Mouse (Mus musculus) mouse trophoblast stem cell (cell line): ENCODE results near the gene Atf7ip2.
"Not testable (repeated sequence)": the region's sequence is repeated elsewhere in the genome, so short reads cannot be mapped to it uniquely, and the experiment has no call there.

Source experiments
- in situ Hi-C, 2 experiments: fragments of 300-500 bp; cut with MseI, MboI; formaldehyde crosslinking; loops; 2 replicates in 1 of 2; 3 replicates in 1 of 2; pipeline ENCODE4 v1.15.1; 2025

Gene Atf7ip2

DNA sequence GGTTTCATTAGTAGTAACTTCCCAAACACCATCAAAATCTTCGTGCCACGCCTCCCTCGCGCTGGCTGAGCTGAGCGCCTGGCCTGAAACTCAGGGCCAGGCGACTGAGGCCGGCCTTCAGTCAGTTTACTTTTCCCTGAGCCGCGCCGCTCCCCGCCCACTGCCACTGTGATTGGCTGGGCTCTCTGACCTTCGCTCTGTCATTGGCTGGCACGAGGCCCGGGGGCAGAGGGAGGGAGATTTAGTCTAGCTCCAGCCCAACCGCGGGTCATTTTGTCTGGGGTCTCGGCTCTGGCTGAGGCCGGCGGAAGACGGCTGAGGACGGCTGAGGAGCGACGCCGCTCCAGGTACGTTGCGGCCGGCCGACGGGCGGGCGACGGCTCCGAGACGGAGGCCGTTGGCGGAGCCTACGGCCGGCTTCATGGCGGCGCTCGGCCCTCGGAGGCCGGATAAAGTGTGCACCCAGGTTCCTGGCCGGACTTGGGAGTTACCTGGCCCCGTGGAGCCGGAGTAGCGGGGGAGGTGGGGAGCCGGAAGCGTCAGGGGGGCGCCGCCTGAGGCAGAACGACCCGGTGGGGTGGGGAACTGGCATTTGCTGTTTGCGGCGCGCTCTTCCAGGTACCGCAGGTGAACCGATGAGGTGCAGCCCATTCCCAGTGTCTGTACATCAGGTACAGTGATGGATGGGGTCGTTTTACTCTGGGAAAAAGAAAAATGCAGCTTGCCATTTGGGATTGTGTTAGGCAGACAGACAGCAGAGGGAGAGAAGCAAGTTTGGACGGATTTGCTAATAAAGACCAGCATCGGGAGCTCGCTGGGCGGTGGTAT lies at the start of gene Atf7ip2:
Atf7ip2 (plus strand) TSS at position 34 of the 828 bp plus-strand sequence.
- in situ Hi-C loops: loop anchor here in 1 of 2 experiments (10.0 kb wide), 1 partner anchor 108 kb away; no protein-coding TSS in a partner anchor

DNA sequence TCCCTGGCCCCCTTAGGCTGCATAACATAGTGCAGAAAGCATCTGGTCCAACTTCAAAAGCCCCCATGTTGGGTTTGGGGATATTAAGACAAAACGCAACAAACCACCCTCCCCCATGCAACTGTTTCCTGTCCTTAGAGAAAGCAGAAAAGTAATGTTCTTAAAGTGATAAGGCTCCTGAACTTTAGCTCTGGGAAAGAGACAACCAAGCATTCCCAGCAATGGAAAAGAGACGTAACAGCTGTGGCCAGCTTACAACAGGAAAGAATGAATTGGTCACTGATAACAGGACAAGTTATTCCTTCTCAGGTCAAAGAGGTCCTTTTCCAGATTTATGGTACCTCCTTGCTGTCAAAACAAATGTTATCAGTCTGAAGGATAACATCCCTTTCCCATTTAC lies 49.3 kb upstream of the Atf7ip2 start:
- in situ Hi-C loops: no loop called here

DNA sequence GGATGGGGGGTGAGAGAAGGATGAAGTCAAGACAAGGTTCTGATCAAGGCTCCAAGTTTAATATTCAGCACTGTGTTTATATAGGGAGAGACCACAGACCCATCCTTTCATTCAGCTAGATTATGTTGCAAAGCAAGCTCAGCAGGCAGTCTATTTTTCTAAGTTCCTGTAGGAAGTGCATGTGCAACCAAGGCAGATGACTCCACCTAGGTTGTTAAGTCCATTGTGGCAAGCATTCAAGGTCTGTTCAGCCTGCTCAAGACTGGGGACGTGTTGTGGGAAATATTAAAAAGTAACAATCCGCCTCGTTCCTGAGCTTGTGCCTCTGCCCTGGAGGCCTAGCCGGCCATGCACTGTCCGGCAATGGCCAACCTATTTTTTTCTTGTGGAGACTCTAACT lies 45.1 kb upstream of the Atf7ip2 start:
- in situ Hi-C loops: no loop called here

DNA sequence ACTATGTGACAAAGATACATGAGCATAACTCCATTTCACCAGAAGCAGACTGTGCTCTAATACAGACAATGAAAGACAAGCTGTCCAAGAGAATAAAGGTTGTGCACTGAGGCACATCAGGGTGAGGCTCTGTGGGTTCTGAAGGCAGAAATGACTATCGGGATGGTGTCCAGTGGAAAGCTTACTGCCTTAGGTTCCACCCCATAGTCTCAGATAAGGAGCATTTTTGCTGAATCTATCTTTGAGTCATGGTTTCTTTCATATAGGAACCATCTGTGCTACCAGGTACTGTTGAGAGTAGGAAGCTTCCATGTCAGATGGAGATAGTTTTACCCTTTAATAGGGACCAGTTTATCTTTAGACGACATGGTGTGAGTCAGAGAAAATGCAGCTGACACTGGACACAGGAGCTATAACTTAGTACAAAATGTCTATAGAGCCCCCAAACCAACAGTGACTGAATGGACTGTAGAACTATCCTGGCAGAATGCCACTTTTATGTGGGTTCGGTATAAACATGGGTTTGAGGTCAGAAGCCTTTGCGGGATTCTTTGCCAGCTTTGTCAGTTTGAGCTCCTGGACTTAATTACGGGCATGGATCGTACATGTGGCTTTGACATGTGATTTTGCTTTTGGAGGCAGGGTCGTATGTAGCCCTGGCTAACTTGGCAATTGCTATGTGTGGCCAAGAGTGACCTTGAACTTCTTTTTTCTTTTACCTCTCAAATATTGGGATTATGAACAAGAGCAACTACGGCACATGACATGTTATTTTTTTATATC lies 23.2 kb upstream of the Atf7ip2 start:
- in situ Hi-C loops: no loop called here

DNA sequence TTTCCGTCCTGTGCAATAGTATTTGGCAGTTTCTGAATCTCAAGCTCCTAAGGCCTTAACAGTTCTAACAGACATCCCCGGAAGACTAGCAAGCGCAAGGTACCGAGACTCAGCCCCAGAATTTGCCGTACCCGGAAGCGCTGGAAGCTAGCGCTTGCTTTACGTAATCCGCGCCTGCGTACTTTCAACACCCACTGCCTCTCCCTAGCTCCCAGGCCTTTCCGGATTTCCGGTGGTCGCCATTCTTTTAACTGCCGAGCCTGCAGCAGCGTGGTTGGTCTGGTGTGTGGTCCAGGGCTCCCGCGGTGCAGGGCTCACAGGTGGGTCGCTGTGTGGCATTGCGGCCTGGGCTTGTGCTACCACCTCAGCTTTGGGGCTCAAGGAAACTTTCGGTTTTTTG lies 22.5 kb upstream of the Atf7ip2 start, which contains the start of gene Rpl39l:
Rpl39l (plus strand) TSS at position 222 of the 400 bp plus-strand sequence.
- in situ Hi-C loops: no loop called here

DNA sequence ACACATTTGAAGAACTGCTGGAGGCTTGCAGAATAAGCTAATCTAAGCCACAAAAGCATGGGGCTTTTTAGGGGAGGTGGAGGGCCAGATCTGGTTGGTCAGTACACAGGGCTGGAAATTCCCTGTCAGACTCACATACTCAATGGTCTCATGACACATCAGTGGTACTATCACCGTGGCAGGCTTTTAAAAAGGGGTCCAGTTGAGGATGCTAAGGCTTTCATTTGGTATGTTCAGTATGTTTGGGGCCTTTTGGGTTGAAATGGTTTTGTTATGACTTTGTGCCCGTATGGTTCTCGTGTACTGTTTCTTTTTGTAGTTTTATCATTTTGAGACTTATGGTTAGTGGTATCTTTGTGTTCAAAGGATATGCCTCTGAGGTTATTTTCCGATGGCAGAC lies 21.2 kb upstream of the Atf7ip2 start:
- in situ Hi-C loops: no loop called here

DNA sequence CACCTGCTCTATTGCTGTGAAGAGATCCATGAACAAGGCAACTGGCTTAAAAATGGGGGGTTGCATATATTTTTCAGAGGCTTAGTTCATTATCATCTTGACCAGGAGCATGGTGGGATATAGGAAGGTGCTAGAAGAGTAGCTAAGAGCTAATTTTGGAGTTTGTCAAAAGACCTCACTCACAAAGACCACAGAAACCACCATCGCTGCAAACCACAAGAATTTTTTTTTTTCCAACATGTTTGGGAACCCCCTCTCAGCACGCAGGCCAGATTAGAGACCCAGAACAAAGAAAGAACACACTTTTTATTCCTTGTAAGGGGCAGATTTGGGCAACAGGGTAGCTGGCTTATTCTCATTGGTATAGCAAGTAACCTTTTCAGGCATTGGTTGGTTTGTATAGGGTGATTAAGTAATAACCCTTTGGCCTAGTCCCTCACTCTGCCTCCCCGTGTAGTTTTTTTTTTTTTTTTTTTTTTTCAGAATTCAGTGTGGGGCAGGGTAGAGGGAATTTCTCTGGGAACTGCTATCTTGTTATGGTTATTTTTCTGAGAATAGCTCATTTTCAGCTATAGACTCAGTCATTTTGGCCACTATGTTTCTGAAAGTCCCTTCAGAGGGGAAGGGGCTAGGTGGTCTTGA lies 20.2 kb upstream of the Atf7ip2 start:
- in situ Hi-C loops: no loop called here

DNA sequence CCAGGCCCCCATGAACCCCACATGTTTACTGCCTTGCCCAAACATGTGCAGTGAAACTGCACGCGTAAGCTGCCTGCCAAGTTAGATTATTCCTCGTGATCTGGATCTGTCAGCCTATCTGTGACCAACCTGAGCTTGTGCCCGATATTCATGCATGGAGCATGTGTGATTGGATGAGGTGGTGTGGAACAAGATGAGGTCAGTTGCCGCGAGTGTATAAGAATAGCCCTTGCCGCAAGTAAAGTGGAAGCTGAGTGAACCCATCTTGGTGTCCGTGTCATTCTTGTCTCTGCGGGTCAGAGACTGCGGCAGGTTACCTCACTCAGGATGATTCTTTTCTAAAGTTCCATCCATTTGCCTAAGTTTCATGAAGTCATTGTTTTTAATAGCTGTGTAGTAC lies 5.1 kb upstream of the Atf7ip2 start:
- in situ Hi-C loops: not testable (repeated sequence)

DNA sequence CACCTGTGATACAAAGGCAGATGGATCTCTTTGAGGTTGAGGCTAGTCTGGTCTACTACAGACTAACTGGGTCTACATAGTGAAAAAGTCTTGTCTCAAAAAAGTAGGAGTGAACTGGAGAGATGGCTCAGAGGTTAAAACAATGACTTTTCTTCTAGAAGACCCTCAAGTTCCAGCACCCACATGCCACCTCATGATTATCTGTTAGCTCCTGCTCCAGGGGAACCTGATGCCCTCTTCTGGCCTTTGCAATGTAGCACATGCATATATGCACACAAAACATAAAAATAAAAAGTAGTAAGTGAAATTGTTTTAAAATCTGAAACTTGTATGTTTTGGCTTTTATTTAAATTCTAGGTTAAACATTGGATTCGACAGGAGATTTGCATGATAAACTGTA lies 16.3 kb downstream of the Atf7ip2 start:
- in situ Hi-C loops: no loop called here

DNA sequence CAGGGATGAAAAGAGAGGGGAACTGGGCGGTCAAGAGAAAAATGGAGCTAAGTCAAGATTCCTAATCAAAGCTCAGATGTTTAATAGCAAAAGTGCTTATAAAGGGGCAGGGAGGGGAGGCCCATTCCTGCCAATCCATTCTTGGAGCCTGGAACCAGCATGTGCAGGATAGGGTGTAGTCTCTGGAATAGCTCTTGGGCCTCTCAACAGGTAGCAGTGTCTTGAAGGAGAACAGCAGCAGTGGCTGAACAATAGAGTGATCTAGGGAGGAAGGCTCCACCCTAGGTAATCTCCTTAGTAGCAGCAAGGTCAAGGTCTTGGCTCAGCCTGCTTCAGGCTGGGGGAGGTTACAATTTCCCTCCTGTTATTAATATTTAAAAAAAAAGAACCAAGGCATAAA lies 23.9 kb downstream of the Atf7ip2 start:
- in situ Hi-C loops: not testable (repeated sequence)

DNA sequence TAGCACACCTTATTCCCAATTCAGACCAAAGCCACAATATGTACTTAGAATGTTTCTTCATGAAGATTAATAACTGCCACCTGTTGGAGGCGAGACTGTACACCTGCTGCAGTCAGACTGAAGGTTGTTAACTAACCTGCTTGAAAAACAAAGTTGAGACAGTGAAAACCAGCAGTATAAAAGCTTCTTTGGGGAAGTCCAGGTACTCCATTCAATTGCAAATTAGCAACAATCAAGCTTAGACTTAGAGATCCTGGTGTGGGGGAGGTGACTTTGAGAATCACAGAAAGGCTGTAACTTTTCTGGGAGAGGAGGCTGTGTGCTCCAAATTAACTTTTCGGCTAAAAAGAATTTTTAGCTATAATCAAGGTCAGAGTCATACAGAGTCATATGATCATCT lies 24.5 kb downstream of the Atf7ip2 start:
- in situ Hi-C loops: not testable (repeated sequence)

DNA sequence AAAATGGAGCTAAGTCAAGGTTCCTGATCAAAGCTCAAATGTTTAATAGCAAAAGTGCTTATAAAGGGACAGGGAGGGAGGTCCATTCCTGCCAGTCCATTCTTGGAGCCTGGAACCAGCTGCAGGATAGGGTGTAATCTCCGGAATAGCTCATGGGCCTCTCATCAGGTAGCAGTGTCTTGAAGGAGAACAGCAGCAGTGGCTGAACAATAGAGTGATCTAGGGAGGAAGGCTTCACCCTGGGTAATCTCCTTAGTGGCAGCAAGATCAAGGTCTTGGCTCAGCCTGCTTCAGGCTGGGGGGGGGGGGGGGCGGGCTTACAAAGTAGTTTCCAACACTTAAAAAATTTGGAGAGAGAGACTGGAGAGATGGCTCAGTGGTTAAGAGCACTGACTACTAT lies 34.8 kb downstream of the Atf7ip2 start:
- in situ Hi-C loops: no loop called here

DNA sequence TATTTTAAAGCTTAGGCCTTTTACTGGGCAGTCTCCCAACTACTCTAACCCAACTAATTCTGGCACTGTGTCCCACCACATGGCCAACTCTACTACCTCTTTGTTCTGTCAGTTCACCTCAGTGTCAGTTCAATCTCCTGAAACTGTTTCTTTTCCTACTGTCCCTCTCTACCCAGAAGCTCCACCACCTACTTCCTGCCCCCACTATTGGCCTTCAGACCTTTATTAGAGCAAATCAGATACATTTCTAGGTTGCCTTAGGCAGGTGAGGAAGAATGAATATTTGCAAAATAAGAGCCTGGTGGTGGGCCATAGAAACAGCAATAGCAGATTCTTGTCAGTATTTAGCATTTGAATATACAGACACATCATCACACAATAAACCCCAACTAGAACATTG lies 44.1 kb downstream of the Atf7ip2 start:
- in situ Hi-C loops: no loop called here

DNA sequence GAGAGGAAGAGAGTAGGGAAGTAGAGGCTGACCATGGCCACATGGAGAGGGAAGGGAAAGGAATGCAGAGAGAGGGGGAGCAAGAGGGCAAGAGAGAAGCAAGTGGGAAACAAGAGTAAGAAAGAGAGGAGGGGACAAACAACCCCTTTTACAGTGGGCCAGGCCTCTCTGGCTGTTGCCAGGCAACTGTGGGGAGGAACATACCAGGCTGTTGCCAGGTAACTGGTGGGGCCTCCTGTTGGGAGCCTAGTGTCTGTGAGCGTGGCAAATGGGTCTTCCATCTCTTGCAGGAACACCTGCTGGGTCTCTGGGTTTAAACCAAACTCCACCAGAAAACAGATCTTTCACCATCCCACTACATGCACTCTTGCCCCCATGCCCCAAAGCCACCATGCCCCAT lies 61.5 kb downstream of the Atf7ip2 start:
- in situ Hi-C loops: no loop called here

DNA sequence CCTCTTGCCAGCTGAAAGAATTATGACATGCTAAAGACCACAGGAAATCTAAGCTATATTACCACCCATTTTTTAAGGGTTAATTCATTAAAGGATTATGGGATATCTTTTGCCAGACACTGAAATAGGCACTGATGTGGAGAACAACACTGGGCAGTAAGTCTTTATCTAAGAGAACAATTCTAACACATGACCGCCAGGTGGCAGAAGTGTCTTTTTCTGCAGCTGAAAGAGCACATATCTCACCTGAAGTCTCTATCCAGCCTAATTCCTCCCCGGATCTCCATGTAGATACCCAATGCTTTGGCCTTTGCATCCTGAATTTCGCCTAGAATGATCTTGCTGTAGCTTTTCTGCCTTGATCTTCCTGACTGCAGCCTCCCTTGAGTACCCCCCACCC lies 79.7 kb downstream of the Atf7ip2 start:
- in situ Hi-C loops: loop anchor here in 1 of 2 experiments (10.0 kb wide), 2 partner anchors 187 to 253 kb away; no protein-coding TSS in a partner anchor

DNA sequence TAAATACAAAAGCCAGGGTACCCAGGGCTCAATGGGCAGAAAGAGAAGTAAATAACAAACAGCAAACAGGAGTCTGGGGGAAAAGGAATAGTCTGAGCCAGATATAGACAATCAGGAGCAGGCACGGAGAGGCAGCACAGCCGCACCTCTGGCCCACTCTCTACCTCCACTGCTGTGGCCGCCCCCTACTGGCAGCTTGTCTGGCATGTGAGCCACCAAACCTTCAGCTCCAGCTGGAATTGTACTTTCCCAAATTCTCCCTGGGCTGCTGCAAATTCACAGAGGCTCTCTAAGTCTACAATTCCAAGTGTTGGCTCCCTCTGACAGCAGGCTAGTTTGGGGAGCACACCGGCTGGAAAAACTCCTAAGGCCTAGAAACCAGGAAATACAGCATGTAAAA lies 82.0 kb downstream of the Atf7ip2 start:
- in situ Hi-C loops: loop anchor here in 1 of 2 experiments (10.0 kb wide), 2 partner anchors 190 to 250 kb away; no protein-coding TSS in a partner anchor

DNA sequence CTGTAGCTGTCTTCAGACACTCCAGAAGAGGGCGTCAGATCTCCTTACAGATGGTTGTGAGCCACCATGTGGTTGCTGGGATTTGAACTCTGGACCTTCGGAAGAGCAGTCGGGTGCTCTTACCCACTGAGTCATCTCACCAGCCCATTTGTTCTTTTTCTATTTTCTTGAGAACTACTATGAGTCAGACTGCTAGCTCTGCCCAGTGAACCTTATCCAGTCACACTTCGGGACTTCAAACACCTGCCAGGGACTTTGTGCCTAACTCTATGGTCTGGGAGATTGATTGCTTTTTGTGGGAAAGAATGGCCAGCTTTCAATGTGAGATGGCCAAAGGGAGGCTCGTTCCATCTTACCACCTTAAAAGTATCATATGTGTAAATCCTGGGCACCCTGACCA lies 84.3 kb downstream of the Atf7ip2 start:
- in situ Hi-C loops: loop anchor here (5.0 to 10.0 kb wide), 3 partner anchors 192 to 251 kb away; no protein-coding TSS in a partner anchor

DNA sequence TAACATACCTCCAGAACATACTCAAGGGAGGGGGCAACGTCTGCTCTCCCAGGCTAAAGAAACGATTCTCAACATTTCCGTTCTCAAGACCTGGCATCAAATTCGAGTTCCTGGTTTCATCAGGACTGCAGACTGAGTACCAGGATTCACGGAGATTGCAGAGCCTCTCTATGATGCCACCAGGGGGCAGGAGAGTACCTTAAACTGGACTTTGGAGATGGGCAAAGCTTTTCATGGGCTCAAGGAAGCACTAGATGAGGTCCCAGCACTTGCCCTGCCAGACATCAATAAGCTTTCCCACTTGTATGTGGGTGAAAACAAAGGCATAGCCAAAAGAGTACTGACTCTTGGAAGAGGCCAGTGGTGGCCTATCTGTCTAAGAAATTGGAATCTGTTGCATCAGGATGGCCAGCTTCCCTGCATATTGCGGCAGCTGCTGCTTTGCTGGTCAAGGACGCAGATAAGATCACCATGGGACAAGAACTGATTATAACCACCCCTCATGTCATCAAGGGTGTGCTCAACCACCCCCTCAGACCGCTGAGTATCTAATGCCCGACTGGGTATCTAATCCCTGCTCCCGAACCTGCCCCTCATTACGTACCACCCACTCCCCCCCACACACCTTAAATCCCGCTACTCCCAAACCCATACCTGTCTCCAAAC lies 87.9 kb downstream of the Atf7ip2 start:
- in situ Hi-C loops: loop anchor here (5.0 kb wide), 1 partner anchor 117 kb away; the partner anchor contains the start of gene Tekt5 (in 2 of the 2)

DNA sequence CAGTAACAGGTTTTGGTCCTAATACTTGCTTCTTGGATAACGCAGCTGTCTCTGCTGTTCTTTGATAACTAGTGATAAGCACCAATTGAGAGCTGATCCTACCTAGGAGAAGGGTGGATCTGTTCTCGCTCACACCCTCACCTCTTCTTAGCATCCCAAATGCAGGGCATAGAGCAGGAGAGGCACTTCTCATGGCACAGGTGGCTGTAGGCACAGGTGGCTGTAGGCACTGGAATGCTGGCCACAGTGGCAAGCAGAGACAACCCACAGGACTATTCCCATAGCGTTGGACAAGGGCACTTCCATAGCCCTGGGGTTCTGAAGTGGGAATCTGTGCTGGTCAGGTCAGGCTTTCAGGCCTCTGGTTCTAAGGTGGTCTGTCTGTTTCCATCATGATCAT lies 89.4 kb downstream of the Atf7ip2 start:
- in situ Hi-C loops: loop anchor here (5.0 kb wide), 1 partner anchor 115 kb away; the partner anchor contains the start of gene Tekt5 (in 2 of the 2)

DNA sequence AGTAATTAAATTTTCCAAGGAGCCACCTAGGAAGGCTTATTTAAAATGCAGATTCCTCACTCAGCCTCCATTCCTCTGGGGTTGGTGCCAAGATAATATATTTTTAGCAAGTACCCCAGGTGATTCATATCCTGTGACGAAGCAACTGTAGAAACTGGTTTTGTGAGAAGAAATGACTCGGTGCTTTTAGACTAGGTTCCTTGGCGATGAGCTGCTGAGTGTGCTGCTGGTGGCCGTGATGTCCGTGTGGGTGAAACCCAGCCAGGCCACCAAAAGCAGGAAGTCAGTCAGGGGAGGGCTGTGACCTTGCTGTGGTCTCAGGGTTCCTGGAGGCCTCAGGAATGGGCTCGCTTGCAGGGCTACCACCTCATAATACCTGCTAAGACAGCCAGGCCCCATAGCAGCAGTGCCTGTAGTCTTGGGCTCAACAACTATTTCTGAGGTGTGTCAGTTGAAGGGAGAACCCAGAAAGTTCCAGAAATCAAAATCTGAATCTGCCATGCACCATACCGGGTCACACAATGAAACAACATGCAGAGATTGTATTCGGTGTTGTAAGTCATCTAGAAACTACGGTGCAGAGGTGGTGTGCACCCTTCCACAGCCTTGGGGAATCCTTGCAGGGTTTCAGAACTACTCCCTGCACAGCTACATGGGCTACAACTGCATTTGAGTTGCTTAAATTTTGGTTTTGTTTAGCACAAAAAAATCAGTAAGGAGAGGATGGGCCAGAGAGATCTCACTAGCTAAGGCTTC lies 94.2 kb downstream of the Atf7ip2 start:
- in situ Hi-C loops: no loop called here

DNA sequence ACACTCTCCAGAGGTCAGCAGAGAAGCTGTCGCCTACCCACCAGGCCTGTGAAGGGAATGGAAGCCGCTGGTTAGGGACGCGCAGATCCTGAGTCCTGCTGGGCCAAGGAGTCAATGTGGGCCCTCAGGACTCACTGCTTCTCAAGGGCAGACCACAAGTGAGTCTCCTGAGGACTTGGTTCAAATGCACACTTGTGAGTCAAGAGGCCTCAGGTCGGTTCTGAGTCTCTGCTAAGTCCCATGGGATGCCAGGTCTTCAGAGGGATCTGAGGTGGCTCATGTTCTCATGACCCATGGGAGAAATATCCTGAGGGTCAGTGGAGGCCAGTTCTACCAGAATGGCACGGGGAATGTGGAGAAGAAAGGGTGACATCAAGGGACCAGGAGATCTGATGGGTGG lies 95.6 kb downstream of the Atf7ip2 start:
- in situ Hi-C loops: no loop called here
